Mouse (Mus musculus) T-helper 17 cell (primary cell): ENCODE measurements around the gene Inafm2.

Experiments used
- in situ Hi-C, 2 experiments: fragments of 300-600 bp; cut with MboI, MseI; formaldehyde crosslinking; loops; 1 replicate in 1 of 2; 2 replicates in 1 of 2; pipeline ENCODE4 v1.15.1; 2025; ENCODE audit warnings: high pct_unique_total_duplicates in 2 of 2

The Inafm2 gene

GRCm38 (mm10) chr2:118745232-118745884 is at the start of gene Inafm2:
Inafm2 (plus strand) TSS chr2:118745758.
- in situ Hi-C loops, result no loop called here

GRCm38 (mm10) chr2:118696451-118697308 is 48.9 kb upstream of the Inafm2 start:
- in situ Hi-C loops, result no loop called here

GRCm38 (mm10) chr2:118697311-118697877 is 48.2 kb upstream of the Inafm2 start:
- in situ Hi-C loops, result no loop called here

- in situ Hi-C loops, result no loop called here
Observed at GRCm38 (mm10) chr2:118697955-118698354, 47.6 kb upstream of the Inafm2 start.

GRCm38 (mm10) chr2:118700179-118701062 is 45.1 kb upstream of the Inafm2 start:
- in situ Hi-C loops, result no loop called here

GRCm38 (mm10) chr2:118701161-118701560 is 44.4 kb upstream of the Inafm2 start:
- in situ Hi-C loops, result no loop called here

GRCm38 (mm10) chr2:118701971-118702882 is 43.3 kb upstream of the Inafm2 start:
- in situ Hi-C loops, result no loop called here

GRCm38 (mm10) chr2:118702883-118703761 is 42.4 kb upstream of the Inafm2 start:
- in situ Hi-C loops, result no loop called here

- in situ Hi-C loops, result no loop called here
Observed at GRCm38 (mm10) chr2:118703913-118704730, 41.4 kb upstream of the Inafm2 start, which contains the start of gene Ankrd63. Ankrd63 (minus strand) TSS chr2:118703963.

GRCm38 (mm10) chr2:118706436-118706835 is 39.1 kb upstream of the Inafm2 start:
- in situ Hi-C loops, result no loop called here

- in situ Hi-C loops, result no loop called here
Observed at GRCm38 (mm10) chr2:118708472-118708871, 37.1 kb upstream of the Inafm2 start.

GRCm38 (mm10) chr2:118709655-118710221 is 35.8 kb upstream of the Inafm2 start:
- in situ Hi-C loops, result no loop called here

- in situ Hi-C loops, result no loop called here
Observed at GRCm38 (mm10) chr2:118711038-118711494, 34.5 kb upstream of the Inafm2 start.

- in situ Hi-C loops, result no loop called here
Observed at GRCm38 (mm10) chr2:118713631-118714030, 31.9 kb upstream of the Inafm2 start.

- in situ Hi-C loops, result no loop called here
Observed at GRCm38 (mm10) chr2:118714230-118714629, 31.3 kb upstream of the Inafm2 start.

GRCm38 (mm10) chr2:118716677-118717076 is 28.9 kb upstream of the Inafm2 start:
- in situ Hi-C loops, result loop anchor here in 1 of 2 experiments (5.0 kb wide), 1 partner anchor 166 kb away; no protein-coding TSS in a partner anchor

GRCm38 (mm10) chr2:118723693-118724486 is 21.7 kb upstream of the Inafm2 start:
- in situ Hi-C loops, result no loop called here
